Mouse (Mus musculus) cerebellum, adult 11 months (tissue): ENCODE results near the gene Pdzrn4.

Source experiments
- DNase-seq: peaks from one replicate; pipeline ENCODE4 v3.0.0; 2022

The Pdzrn4 gene

GRCm38 (mm10) chr15:92752167-92752566, 355.5 kb downstream of the Pdzrn4 start:
- no peak for DNase-seq

GRCm38 (mm10) chr15:92752578-92752977, 355.9 kb downstream of the Pdzrn4 start:
- DNase-seq = no peak

GRCm38 (mm10) chr15:92757085-92757903, 360.6 kb downstream of the Pdzrn4 start:
- DNase-seq = no peak

- DNase-seq = no peak
These were observed 362.3 kb downstream of the Pdzrn4 start for GRCm38 (mm10) chr15:92759001-92759400.

- DNase-seq = no peak
These were observed 366.6 kb downstream of the Pdzrn4 start for GRCm38 (mm10) chr15:92763303-92763702.

- DNase-seq = no peak
These were observed 372.9 kb downstream of the Pdzrn4 start for GRCm38 (mm10) chr15:92769535-92769934.

GRCm38 (mm10) chr15:92788036-92788435, 391.4 kb downstream of the Pdzrn4 start:
- no peak for DNase-seq

- no peak for DNase-seq
These were observed 397.6 kb downstream of the Pdzrn4 start for GRCm38 (mm10) chr15:92794275-92794674.

- DNase-seq = no peak
These were observed 409.3 kb downstream of the Pdzrn4 start for GRCm38 (mm10) chr15:92805934-92806333.

- DNase-seq = no peak
These were observed 409.7 kb downstream of the Pdzrn4 start for GRCm38 (mm10) chr15:92806352-92806751.
